Mouse (Mus musculus) G1E (cell line): ENCODE measurements around the gene Tceal1.

Experiments used
- CTCF ChIP-seq: IDR thresholded peaks from 2 replicates; pipeline ENCODE4 v1.5.1; 2012; ENCODE audit warnings: low read depth, low read length, inconsistent platforms, mixed read lengths
- GATA1 ChIP-seq: IDR thresholded peaks from 2 replicates; pipeline ENCODE4 v1.6.1; 2012; ENCODE audit warnings: borderline replicate concordance, low read length, inconsistent platforms, mixed read lengths
- GATA2 ChIP-seq: IDR thresholded peaks from 2 replicates; pipeline ENCODE4 v1.6.1; 2012; ENCODE audit warnings: low read depth, low read length, inconsistent platforms, borderline replicate concordance
- POLR2AphosphoS5 ChIP-seq: IDR thresholded peaks from 2 replicates; pipeline ENCODE4 v1.6.1; 2012; ENCODE audit warnings: low read depth, low read length, inconsistent platforms; ENCODE audit not compliant: insufficient replicate concordance
- TAL1 ChIP-seq: conservative IDR thresholded peaks from 2 replicates; pipeline ENCODE4 v1.6.1; 2012; ENCODE audit warnings: low read depth, low read length, inconsistent platforms, mixed read lengths

DNA sequence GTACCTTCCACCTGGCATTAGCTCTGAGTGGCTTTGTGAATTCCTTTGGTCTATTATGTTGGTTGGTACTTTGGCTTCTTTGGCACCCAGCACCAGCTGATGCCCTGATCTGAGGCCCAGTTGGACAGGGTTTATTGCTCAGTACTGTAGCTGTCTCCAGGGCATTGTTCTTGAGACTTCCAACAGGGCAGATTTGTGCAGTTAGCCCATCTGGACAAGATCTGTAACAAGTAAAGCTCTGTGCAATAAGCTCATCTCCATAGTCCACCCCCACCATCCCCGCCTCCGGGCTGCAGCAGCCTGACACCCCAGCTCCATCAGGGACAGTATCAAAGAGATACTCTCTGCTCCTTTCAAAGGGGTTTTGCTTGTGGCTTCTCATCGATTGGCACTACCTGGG lies 47.7 kb downstream of the Tceal1 start:
- TF ChIP-seq GATA1 (no peak), CTCF (no peak), TAL1 (no peak), GATA2 (no peak), POLR2AphosphoS5 (no peak)
